Mouse (Mus musculus): Measurements from ENCODE around the gene Mbd6. TPM values are rescaled to one million over a fixed set of nuclear protein-coding genes. Genes with fewer than 3 reads are reported as not detected.
A peak's percentile ranks its signal among the peaks of the same experiment; 100 is the strongest.
"Not testable (repeated sequence)": the region's sequence is repeated elsewhere in the genome, so short reads cannot be mapped to it uniquely, and the experiment has no call there.

Mbd6 gene
- total and polyA plus RNA-seq, 3 experiments = 39.7 to 105 (median 45.0) TPM

DNA sequence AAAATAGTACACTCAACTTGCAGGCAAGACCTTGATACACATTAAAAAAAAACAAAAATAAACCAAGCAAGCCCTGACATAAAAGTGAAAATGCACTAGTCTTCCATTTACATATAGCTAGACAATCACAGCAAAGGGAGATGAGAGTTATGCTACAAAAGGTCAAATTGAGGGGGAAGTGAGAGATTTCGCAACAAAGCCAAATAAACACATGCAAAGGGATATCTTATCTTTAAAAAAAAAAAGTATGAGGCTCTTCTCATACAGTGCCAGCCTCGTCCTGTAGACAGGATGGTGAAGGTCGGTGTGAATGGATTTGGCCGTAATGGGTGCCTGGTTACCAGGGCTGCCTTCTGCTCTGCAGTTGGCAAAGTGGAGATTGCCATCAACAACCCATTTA lies 24.0 kb upstream of the Mbd6 start:
- no peak for DNase-seq

DNA sequence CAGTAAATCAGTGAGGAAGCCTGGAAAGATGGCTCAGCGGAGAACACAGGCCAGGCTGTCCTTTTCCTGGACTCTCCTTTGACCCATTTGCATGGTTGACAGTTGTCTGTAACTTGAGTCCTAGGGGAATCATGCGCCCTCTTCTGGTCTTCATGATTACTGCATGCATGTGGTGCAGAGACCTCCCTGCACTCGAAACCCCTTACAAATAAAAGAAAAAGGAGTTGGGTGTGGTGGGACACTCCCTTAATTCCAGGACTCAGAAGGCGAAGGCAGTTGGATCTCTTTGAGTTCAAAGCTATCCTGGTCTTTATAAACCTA lies 23.5 kb upstream of the Mbd6 start:
- peak; percentile 83 for DNase-seq

DNA sequence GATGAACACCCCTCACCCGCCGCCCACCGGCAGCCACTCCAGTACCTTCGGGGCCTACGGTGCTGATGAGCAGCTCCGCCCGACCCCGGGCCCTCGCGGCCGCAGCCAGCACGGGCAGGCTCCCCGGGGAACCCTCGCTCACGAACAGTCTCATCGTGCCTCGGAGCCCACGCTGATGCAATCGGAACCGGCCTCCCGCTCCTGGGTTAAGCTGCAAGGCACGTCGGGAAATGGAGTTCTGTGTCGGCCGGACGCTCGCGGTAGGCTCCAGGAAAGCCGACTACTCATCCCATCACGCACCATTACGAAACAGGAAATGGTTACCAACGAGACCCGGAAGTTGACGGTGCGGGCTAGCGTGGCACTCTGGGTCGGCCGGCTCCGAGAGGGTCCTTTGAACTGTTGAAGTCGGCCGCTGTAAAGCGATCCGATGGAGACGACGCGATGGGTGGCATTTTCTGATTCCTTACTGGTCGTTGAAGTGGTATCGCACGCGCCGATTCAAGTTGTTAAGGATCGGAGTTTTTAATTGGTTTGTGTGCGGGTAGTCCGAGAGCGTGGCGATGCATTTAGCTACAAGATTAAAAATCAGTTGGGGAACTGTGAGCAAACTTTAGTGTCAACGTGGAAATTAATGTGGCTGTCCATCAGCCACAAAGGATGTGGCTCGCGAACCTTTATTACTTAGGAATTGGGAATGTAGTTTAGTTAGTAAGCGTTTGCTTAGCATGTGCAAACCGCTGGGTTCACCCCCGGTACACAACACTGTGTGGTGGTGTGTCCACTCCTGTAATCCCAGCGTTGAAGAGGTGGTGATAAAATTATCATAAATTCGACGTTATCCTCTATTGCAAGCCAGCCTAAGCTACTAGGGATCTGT lies 22.9 kb upstream of the Mbd6 start, which contains the start of gene Mars:
Mars (minus strand) TSS at position 311 of the 880 bp plus-strand sequence.
- peak; percentile 98 for DNase-seq

DNA sequence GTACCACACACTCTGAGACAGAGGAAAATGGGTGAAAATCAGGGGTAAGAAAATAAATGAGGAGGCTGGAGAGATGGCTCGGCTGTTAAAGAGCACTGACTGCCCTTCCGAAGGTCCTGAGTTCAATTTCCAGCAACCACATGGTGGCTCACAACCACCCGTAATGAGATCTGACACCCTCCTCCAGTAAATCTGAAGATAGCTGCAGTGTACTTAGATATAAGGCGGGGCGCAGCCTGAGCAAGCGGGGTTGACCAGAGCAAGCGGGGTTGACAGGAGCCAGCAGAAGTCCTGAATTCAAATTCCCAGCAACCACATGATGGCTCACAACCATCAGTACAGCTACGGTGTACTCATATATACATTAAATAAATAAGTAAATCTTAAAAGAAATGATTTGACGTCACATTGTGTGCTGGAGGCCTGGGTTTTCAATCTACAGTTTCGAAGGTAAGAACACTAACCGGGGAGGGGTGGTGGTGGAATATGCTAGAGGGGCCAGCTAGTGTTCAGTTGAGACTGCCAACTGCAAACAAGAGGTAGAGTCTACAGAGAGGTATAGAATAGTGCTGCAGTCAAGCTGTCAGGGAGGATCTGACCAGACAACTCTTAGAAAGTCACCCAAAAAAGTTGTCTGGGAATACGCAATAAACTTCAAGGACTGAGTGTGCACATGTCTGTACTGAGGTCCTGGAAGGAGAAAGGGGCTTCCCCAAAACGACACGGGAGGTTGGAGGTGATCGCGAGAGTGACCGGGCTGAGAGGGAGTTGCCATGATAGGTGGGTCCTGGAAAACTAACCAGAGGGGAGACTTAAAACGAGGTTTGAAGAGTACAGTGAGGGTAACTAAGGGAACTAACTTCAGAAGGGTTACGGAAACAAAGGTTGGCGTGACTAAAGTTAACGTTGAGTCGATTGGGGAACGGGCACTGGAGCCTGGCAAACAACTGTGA lies 22.0 kb upstream of the Mbd6 start:
- no peak for DNase-seq

DNA sequence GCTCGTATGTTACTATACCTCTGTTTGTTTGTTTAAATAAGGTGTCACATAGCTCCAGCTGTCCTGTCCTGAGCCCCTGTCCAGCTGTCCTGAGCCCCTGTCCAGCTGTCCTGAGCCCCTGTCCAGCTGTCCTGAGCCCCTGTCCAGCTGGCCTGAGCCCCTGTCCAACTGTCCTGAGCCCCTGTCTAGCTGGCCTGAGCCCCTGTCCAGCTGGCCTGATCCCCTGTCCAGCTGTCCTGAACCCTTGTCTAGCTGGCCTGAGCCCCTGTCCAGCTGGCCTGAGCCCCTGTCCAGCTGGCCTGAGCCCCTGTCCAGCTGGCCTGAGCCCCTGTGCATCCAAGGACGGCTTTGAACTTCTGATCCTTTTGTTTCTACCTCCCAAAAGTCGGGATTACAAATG lies 20.3 kb upstream of the Mbd6 start:
- DNase-seq = not testable (repeated sequence)

DNA sequence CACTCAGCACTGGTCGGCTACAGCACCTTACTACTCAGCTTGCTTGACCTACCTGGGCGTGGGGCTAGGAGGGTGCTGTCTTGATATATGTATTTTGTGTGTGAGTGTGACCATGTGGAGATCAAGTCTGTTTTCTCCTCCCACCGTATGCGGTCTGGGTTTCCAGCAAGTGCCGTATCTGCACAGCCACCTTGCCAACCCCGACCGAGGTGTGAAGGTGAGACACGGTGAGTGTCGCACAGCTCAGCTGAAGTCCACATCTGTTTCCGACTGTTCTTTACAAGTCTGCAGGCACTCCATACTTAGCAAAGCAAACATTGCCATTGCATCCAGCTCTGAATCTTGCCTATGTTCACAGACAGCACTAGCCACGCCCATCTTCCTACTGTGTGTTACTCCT lies 14.3 kb upstream of the Mbd6 start:
- no peak for DNase-seq

DNA sequence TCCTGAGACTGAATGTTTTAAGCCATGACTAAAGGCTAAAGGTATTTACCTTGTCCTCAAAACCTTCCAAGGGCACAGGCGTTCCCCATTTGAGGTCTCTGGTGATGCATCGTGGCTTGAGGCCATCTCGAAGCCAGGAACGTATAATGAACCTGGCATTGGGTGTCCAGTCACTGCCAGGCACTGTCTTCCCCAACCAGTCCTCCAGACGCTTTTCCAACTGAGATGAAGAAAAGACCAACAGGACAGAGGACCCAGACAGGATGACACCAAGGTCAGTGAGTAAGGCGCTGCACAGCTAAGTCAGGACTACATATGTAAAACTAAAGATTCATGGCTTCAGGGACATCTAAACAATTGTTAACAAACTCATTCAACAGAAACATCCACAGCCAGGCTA lies 11.5 kb upstream of the Mbd6 start:
- peak; percentile 52 for DNase-seq

DNA sequence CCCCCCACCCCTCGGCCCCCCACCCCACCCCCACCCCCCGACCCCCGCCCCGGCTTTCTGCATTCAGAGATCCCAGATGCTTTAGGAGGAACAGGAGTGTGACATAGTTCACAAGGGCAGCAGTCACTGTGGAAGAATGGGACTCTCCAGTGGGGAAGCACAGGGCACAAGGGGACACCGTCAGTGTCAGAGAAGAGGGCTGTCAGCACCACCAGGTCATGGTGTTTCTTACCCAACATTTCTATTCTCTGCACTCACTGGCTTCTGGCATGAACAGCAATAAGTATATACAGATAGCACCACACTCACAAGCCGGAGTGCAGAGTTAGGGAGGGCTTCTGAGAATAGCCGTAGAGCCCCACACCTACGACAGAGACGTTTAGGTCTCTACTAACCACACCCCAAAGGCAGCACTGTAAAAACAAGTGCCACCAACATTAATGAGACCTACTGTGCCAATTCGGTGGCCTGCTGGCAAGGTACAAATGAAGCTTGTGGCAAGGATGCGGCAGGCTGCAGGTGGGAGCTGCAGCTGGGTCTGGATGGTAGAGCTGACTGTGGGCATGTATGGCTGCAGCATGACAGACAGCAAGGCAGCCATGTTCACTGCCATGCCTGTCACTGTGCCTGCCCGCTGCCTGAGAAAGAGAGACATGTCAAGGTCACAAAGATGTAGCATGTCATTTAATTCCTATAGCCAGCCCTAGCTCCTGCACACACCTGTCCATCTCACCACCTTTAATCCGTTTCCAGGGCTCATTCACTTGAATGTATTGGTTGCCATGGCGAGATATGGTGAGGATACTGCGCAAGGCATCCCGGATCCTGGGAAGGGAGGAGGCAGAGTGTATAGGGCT lies 8.4 kb upstream of the Mbd6 start:
- no peak for DNase-seq

DNA sequence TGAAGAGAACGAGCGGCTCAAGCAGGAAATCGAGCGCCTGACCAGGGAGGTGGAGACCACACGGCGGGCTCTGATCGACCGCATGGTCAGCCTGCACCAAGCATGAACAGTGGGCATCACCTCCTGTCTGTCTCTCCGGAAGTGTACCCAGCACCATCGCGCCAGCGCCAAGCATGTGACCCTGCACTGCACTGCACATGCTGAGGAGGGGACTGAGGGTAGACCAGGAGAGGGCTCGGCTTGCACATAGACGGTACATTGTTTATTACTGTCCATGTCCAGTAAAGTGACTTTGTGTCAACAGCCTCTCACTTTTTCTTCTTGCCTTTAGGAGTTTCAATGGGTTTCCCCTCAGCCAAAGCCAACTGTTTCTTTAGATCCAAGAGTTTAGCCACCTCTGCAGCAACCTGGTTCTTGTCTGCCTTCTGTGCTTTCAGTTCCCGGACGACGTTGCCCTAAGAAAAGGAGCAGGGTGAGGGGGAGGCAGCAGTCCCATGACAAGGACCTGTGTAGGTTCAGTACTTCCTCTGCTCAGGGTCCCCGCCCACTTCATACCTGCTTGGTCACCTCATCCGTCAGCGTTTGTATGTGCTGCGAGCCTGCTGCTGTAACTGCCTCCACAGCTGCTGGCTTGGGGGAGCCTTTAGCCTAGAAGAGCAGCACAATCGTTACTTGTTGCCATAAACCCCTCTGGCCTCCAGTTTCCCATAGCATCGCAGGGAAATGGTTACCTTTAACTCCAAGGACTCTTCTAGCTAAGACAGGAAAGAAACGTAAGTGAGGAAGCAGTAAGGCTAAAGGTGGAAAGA lies 7.4 kb upstream of the Mbd6 start:
- no peak for DNase-seq

DNA sequence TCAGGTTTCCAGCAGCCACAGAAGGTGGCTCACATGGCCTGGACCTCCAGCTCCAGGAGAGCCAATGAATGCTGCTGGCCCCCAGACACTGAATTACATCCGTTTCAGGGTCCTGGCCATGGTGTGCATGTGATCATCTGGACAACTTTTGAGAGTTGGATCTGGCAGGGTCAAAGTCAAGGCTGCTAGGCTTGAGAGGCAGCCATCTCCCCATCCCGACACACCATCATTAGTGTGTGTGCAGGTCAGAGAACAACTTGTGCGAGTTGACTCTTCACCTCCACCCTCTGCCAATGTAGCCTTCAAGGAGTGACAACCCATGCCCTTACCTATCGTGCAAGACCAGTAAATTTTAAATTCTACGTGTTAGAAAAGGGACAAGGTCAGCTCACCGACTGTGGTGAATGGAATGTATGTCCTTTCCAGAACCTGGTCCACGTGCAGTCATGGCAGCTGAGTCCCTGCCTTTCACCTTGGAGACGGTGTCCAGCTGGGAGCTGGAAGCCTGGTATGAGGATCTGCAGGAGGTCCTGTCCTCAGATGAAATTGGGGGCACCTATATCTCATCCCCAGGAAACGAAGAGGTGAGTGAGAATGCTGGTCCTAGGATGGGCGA lies 6.2 kb upstream of the Mbd6 start:
- peak; percentile 34 for DNase-seq

DNA sequence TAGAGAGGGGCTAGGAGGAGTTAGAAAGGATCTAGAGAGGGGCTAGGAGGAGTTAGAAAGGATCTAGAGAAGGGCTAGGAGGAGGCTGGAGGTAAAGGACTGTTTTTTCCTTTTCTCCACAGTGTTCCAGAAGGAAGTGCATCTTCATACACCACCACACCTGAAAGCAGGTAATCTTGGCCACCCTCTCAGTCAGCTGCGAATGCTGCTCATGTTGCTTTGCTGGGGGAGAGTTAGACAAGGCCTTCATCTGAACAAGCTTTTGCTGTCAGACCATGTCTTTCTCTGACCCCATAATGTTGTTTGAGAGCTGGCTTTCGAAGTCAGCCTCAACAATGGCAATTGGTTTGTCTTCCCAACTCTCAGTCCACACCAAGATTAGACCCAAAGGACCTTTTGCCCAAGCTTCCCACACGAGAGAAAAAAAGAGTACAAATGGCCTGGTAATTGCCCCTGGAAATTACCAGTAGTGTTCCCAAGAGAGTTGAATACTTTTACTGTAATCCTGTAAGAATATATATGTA lies 4.8 kb upstream of the Mbd6 start:
- DNase-seq = no peak

DNA sequence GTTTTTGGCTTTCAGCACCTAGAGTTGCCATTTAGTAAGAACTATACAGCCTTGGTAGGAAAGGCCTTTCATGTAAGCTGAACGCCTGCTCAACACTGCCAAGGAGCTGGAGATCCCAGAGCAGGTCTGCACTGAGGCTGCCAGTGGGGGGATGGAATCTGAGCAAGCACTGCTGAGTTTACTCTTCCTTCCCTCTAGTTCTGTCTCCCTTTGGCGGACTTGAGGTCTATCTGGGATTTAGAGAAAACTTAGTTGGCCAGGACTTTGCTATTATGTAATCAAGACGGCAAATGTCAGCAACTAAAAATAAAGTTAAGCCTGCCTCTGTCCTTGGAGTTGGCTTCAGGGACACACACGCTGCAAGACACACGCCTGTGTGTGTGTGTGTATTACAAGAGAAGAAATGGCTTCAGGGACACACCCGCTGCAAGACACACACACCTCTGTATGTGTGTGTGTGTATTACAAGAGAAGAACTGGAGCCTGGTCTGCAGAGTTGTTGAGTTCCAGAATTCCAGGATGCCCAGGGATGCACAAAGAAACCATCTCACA lies 4.2 kb upstream of the Mbd6 start:
- peak; percentile 87 for DNase-seq

DNA sequence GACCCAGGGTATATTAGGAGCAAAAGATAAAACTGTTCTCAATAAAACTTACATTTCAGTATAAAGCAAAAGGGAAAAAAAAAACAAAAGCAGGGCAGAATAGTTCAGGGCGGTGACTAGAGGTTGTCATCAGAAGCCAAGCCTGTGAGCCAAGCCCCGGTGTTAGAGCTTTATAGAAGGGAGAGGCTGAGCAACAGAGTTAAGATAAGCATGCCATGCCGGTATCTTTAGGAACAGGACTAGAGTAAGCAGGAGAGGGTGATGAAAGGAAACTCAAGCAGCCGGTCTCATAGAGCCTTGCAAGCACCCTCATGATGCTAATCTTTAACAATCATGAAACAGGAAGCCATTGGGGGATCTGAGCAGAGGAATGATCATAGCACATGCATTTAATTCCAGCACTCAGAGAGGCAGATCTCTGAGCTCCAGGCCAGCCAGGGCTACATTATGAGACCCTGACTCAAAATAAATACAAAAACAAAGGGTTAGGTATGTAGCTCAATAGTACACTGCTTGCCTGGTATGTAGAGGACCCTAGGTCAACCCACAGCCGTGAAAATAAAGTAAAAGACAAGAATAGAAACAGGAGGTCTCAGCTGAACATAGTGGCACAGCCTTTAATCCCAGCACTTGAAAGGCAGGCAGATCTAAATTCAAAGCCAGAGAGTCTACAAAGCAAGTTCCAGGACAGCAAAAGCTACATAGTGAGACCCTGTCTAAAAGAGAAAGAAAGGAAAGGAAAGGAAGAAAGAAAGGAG lies 3.2 kb upstream of the Mbd6 start:
- no peak for DNase-seq

DNA sequence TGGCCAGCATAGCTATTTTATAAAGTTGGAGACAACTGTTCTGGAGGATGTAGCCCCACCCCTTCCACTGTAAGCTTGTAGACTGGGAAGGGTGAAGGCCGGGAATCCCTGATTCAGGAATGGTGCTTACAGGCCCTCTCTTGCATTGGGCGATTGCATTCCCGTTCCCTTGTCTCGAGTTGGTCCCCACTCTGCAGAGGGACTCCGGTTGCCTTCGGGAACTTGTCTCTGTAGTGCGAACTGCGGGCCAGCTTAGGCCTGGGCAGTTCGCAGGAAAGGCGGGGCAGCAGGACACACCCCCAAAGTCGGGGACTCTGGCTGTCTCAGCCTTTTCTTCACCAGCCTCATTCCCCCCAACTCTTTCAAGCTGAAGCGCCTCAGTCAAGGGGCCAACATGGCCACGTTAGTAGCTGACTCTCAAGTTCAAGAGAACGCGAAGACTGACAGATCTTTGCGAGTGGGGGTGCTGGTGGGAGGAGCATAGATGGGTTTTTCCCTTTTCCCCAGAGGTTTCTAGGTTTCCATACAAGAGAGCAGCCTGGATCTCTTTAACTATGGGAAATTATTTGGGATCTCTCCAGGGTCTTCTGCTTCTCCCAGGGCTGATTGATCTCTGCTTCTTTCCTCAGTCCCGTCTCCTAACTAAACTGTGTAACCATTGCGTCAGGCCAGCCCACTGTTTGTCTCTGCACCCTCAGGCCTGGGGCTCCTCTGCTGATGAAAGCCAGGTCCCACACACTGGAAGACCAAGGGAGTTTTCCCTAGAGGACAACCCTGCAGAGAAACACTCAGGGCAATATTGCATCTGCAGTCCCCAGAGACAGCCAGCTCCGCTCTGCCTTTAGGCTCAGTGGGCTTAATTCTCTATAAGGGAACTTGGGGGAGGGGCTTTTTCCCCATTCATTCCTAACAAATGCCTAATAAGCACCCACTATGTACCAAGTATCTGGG lies 2.4 kb upstream of the Mbd6 start:
- peak; percentile 84 for DNase-seq

DNA sequence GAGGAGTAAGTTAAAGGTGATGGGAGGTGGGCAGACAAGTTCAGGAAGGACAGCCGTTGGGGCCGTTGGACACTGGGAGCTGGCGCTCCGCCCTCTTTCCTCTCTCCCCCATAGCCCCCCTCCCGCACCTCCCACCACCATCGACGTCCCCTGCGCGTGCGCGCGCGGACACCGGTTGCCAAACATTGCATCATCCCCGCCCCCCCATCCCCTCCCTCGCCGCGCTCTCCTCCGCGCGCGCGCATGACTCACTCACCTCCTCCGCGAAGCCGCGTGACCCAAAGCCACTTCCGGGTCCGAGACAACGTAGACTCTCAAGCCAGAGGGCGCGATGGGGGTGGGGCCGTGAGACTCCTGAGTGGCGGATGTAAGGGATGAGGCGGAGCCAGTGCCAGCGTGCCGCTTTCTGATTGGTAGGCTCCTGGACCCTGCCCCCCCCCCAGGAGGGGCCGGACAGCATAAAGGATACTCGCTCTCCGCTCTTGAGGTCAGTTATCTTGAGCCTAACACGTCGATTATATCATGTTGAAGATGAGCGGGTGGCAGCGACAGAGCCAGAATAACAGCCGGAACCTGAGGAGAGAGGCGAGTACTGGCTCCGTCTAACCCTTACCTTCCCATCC lies 1.6 kb upstream of the Mbd6 start:
- peak; percentile 100 for DNase-seq

DNA sequence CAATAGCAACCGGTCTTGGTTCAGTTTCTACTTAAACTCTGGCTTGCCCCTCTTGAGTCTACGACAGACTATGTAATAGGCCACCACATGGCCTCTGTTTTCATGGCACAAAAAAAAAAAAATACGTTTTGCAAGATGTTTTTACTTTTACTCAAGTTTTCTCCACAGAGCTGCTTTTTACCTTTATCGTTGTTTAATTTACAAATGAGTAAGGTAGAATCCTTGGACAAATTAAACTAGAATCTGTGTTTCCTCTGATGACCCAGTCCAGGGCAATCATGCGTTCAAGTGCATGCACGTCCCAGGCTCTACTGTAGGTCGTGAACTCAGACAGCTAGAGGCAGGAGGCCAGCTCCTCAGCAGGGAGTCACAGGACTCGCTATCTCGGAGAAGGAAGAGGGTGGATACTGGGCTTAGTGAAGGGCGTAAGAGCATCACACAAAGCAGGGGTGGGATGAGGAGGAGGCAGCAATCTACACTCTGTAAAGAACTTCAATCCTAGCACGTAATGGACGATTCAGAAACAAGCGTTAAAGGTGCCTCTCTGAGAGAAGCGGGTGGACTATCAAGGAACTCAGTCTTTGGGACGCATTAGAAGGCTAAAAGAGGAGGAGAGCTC lies 864 bp upstream of the Mbd6 start:
- peak; percentile 70 for DNase-seq

DNA sequence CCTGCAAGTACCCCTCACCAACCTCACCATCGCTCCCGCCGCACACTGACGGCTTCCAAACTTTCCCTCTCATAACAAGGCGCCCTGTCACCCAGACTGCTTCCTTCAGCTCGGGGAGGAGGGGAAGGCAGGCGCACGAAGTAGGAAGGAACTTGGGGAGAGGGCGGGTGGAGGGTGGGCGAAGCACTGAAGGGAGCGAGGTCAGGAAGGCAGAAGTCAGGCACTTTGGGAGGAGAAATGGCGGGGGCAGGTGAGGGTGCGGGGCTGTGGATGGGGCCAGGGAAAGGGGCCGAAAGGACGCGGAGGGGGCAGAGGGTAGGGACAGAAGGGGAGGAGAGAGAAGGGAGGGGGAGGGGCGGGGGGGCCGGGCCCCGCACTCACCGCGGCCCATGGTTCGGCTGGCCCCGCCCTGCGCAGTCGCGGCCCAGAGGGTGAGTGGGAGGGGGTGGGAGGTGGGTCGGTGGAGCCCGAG lies 454 bp downstream of the Mbd6 start:
- no peak for DNase-seq
